Mouse (Mus musculus) kidney, postnatal 14 days (tissue): ENCODE measurements at regions not wholly inside any gene's neighbourhood (a gene's known extent, or its start where the extent isn't known, plus 50 kb on each side); places are given as distances from the start of the nearest gene placed in this dataset.
"Not testable (repeated sequence)": the region's sequence is repeated elsewhere in the genome, so short reads cannot be mapped to it uniquely, and the experiment has no call there.

ENCODE experiments used
- DNase-seq: peaks from one replicate; pipeline ENCODE4 v3.0.0; 2022; ENCODE audit warnings: mixed read lengths

- no peak for DNase-seq
These were observed 164.4 kb upstream of the Meox2 start for GRCm38 (mm10) chr12:36943903-36944302.

GRCm38 (mm10) chr12:36945964-36946363 is 162.4 kb upstream of the Meox2 start:
- peak; percentile 83 for DNase-seq

GRCm38 (mm10) chr12:36947902-36948301 is 160.4 kb upstream of the Meox2 start:
- DNase-seq, result no peak

GRCm38 (mm10) chr12:36949096-36949738 is 159.1 kb upstream of the Meox2 start:
- DNase-seq, result no peak

GRCm38 (mm10) chr12:36974432-36975094 is 133.8 kb upstream of the Meox2 start:
- DNase-seq, result no peak

GRCm38 (mm10) chr12:36977141-36977540 is 131.2 kb upstream of the Meox2 start:
- no peak for DNase-seq

GRCm38 (mm10) chr12:36991135-36991534 is 117.2 kb upstream of the Meox2 start:
- no peak for DNase-seq

- no peak for DNase-seq
These were observed 116.4 kb upstream of the Meox2 start for GRCm38 (mm10) chr12:36991970-36992369.

GRCm38 (mm10) chr12:37001401-37001800 is 106.9 kb upstream of the Meox2 start:
- DNase-seq, result no peak

GRCm38 (mm10) chr12:37005262-37005661 is 103.1 kb upstream of the Meox2 start:
- no peak for DNase-seq

- DNase-seq, result no peak
These were observed 98.0 kb upstream of the Meox2 start for GRCm38 (mm10) chr12:37010306-37010705.

- no peak for DNase-seq
These were observed 93.9 kb upstream of the Meox2 start for GRCm38 (mm10) chr12:37014401-37014800.

- not testable (repeated sequence) for DNase-seq
These were observed 93.4 kb upstream of the Meox2 start for GRCm38 (mm10) chr12:37014945-37015344.

GRCm38 (mm10) chr12:37015474-37016248 is 92.7 kb upstream of the Meox2 start:
- no peak for DNase-seq

- peak; percentile 1 for DNase-seq
These were observed 61.1 kb upstream of the Meox2 start for GRCm38 (mm10) chr12:37047191-37047590.

GRCm38 (mm10) chr12:37050596-37050995 is 57.7 kb upstream of the Meox2 start:
- peak; percentile 26 for DNase-seq

GRCm38 (mm10) chr12:37057411-37057810 is 50.9 kb upstream of the Meox2 start:
- DNase-seq, result no peak
